Mouse (Mus musculus) B cell, adult 62 days (primary cell): ENCODE measurements around the gene Srek1. TPM values are rescaled to one million over a fixed set of nuclear protein-coding genes. Genes with fewer than 3 reads are reported as not detected.

Source experiments
- total RNA-seq: library from RNA; stranded (reverse); gene quantifications from 4 replicates; pipeline ENCODE4 v1.2.4, GENCODE M21; 2023

Srek1 gene
- total RNA-seq, result 141 to 148 TPM (median 145 TPM) in 4 replicates

GRCm38 (mm10) chr13:103774119-103774757, at the start of gene Srek1:
Srek1 (minus strand) TSS chr13:103774608.

Other genes with a start within 250 kb of the Srek1 start
- 129 to 132 TPM (median 129 TPM) in 4 replicates for gene Erbin, start 145.9 kb upstream of the Srek1 start, total RNA-seq